Mouse (Mus musculus): ENCODE results near the gene Ttyh2.
A peak's percentile ranks its signal among the peaks of the same experiment; 100 is the strongest.

Ttyh2 gene

DNA sequence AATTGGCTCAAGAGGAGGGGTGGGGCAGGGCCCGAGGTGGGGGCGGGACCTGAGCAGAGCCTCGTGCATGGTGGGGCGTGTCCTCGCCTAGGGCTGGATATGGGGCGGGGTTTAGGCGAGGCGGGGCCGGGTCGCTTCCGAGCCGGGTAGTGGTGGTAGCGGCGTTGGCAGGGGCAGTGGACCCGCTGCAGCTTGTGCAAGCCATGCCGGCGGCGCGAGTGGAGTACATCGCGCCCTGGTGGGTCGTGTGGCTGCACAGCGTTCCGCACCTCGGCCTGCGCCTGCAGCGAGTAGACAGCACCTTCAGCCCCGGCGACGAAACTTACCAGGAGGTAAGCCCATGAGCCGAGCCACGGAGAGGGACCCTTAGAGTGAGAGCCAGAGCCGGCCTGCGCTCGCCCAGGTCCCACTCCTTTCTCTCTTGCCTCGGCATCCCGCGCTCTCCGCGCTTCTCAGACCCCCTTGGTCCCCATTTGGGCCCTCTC, at the start of gene Ttyh2:
TSS of gene Ttyh2 (plus strand) at position 91 of the 485 bp plus-strand sequence.
- DNase-seq (ENCODE audit: inconsistent ontology term) = peak; percentile 95

DNA sequence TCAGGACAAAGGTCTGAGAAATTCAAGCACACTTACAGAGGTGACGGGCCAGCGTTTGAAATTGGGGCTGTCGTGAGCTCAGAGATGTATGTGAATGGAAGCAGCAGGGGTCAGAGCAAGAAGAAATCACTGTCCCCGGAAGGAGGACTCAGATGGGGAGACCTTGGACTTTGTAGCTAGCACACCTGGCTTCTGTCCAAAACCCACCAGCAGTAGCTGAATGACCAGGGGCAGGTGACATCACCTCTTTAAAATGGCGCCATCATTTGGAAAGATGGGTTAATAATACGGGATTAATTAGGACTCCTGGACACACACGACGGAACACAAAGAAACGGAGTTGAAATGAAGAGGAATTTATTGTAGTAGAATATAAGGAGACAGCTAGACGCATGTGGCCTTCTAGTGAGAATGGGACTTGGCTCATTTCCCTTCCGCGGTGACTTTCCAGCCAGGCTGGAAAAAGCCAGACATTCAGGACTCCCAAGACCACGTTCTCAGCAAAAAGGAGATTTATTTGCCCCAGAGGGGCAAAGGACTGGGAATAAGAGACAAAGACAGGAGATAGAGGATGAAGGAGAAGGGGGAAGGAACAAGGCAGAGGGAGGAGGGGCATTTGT, 49.0 kb upstream of the Ttyh2 start:
- no peak for DNase-seq (ENCODE audit: inconsistent ontology term)

GRCm38 (mm10) chr11:114627036-114627435, 48.2 kb upstream of the Ttyh2 start:
- no peak for DNase-seq (ENCODE audit: inconsistent ontology term)

- no peak for DNase-seq (ENCODE audit: inconsistent ontology term)
These were observed 47.2 kb upstream of the Ttyh2 start for GRCm38 (mm10) chr11:114628032-114628431.

GRCm38 (mm10) chr11:114630044-114630443, 45.2 kb upstream of the Ttyh2 start:
- DNase-seq (ENCODE audit: inconsistent ontology term) = no peak

DNA sequence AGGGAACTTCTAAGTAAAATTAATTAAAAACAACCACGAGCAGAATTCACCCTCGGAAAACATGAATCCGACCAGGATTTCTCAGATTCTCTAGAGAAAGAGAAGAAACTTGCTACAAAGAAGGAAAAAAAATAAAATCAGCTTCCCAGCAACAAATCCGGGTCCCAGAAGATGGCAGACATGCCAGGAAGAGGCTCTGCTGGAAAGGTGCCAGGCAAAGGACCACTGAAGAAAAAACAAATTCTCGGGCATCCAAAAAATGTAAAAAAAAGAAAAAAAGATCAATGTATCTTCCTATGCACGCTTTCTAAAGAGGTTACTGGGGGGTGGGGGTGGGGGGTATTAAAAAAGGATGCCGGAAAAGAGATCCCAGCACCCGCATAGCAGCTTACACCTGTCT, 43.0 kb upstream of the Ttyh2 start:
- no peak for DNase-seq (ENCODE audit: inconsistent ontology term)

DNA sequence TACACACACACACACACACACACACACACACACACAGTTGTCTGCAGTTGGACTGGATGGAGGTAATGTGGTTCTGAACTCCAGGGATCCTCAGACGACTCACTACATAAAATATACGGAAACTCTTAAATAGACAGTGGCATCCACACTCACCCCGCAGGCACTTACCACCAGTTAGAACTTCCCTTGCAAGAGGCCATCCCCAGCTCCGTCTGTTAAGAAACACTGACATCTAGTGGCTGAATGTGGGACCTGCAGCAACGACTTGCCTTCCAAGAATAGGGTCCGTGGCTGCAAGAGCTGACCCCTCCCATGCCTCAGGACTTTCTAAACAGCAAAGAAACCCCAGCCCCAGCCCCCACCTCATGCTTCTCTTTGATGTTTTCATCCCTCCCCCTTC, 38.9 kb upstream of the Ttyh2 start:
- peak; percentile 85 for DNase-seq (ENCODE audit: inconsistent ontology term)

DNA sequence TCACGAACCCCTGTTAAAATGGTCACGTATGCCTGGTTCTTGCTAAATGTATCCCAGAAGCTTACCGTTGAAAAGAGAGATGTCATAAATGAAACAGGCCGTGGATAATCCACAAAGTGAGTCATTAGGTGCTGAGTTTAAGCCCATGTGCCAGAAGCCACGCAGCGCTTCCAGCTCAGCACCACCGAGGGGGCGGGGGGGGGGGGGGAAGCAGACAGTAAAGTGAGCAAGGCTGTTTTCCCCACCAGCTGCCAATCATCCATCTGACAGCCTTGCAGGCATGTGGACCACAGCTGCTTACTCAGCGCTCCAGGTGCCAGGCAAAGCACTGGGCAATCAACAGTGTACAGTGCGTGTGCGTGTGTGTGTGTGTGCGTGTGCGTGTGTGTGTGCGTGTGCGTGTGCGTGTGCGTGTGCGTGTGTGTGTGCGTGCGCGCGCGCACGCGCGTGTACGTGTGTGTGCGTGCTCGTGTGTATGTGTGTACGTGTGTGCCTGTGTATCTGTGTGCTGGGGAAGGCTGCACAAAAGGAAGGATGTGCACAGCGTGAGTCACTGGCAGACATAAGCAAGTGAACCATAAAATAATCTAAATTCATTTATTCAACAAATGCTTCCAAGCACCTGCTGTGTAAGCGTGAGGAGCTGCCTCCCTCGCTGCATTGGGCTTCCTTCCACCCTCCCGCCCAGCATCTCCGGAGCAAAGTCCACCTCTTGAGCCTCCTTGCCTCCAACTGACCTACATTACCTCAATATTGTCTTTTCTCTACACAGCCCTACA, 38.3 kb upstream of the Ttyh2 start:
- DNase-seq (ENCODE audit: inconsistent ontology term) = peak; percentile 82

GRCm38 (mm10) chr11:114638647-114639290, 36.5 kb upstream of the Ttyh2 start:
- no peak for DNase-seq (ENCODE audit: inconsistent ontology term)

DNA sequence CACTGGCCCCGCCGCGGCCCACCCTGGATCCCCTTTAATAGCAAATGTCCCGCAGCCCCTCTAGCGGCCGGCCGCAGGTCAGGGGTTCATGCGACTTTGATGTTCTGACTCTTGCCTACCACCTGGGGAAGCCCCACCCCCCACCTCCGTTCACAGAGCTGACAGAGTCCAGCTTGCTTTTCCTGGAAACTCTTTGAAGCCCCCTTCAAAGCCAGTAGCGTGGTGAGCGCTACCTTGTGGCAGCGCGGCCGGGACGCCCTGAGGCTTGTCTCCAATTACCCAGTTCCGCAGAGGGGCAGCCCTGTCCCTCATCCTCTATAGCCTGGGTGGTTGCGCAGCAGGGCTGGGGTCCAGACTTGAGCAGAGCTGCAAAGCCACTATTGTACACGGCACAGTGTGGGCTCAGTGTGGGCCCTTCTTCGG, 35.5 kb upstream of the Ttyh2 start:
- DNase-seq (ENCODE audit: inconsistent ontology term) = no peak

DNA sequence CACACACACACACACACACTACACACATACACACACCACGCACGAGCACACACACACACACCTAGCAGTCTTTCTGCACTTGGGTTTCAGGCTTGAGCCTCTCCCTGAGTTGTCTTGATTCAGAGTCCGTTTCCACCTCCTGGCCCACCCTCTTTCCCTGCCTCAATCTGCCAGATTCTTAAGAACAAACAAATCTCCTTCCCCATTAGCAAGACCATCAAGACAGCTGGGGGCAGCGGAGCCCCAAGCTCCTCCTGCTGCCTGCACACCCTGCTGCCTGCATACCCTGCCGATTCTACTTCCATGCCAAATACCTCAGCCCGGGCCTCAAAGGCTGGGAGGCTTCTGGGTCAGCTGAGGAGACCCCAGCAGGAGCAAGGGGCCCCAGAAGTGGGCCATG, 34.6 kb upstream of the Ttyh2 start:
- no peak for DNase-seq (ENCODE audit: inconsistent ontology term)

GRCm38 (mm10) chr11:114641136-114641535, 34.1 kb upstream of the Ttyh2 start:
- DNase-seq (ENCODE audit: inconsistent ontology term) = no peak

DNA sequence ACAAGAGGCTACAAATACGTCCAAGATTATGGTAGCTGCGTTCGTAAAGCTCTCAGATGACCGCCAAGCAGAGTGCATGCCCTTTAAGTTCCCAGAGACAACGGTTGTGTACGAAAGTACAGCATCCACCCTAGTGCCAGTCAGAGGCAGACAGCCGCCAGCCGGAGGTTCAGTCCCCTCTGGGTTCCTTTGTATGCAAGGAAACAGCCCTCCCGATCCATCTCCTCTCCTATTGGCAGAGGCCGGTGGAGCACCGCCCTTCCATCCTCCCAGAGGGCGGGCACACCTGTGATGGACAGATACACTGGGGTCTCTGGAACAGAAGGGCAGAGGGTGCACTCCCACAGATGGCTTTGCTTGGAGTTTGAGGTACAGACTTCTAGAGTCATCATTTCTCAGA, 33.0 kb upstream of the Ttyh2 start:
- DNase-seq (ENCODE audit: inconsistent ontology term) = no peak

- peak; percentile 71 for DNase-seq (ENCODE audit: inconsistent ontology term)
These were observed 32.3 kb upstream of the Ttyh2 start for GRCm38 (mm10) chr11:114642926-114643325.

DNA sequence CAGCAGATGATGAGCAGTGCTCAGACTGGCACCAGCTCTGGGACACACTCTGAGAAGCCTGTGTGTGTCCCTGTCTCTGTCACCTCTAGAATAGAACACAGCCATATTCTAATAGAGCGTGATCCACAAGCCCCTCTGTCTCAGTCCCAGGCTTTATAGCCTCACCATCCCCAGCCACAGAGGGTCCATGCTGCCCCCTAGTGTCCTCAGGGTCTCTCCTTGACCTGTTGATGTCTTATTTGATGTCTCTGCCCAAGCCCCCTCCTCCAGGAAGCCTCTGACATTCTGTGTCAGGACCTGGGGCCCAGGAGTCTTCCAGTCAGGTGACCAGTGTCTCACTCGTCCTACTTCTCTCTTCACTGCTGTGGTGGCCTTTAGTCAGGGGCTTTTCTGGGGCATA, 31.1 kb upstream of the Ttyh2 start:
- no peak for DNase-seq (ENCODE audit: inconsistent ontology term)

DNA sequence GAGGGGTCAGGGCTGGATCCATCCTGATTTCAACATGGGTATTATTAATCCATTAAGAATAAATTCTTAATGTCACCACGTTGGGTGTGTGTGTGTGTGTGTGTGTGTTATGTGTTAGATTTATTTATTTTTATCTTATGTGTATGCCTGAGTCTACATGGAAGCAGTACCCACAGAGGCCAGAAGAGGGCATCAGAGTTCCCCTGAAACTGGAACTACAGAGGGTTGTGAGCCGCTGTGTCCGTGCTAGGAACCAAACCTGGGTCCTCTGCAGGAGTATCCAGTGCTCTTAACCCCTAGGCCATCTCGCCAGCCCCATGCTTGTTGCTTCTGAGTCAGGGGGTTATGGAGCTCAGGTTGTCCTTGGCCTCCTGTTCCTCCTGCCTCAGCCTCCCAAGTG, 25.7 kb upstream of the Ttyh2 start:
- DNase-seq (ENCODE audit: inconsistent ontology term) = no peak

DNA sequence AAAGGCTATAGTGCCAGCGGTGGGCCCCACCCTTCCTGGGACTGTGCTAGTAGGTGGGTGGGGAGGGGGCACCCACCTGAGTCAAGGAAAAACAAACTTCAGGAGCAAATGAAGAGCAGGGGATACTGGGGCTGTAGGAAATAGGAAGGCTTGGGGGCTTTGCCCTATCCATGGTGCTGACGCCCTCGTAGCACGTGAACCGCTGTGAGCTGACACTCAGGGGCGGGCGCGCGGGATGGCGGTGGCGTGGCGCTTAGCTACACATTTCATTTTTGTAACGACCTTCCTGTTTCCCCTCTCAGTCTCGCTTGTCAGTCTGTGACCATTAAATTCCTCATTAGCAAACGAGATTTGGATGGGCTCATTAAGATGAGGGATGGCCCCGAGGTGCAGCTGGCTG, 22.7 kb upstream of the Ttyh2 start:
- DNase-seq (ENCODE audit: inconsistent ontology term) = peak; percentile 33

DNA sequence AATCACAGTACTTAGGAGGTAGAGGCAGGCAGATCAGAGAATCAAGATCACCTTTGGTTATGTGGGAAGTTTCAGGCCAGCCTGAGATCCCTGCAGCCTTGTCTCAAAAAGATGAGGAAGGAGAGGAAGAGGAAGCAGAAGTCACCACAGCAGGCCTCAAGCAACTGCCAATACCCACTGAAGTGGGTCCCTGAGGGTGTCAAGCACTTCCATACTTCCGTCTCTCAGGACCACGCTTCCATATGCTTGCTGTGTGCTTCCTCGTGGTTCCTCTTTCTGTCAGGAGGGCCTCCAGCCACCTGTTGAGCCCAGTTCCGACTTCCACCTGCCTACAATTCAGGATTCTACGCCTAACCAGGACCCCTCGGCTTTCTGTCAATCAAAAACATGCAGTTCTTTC, 21.6 kb upstream of the Ttyh2 start:
- no peak for DNase-seq (ENCODE audit: inconsistent ontology term)

GRCm38 (mm10) chr11:114654552-114654951, 20.7 kb upstream of the Ttyh2 start:
- DNase-seq (ENCODE audit: inconsistent ontology term) = no peak

GRCm38 (mm10) chr11:114655350-114656008, 19.8 kb upstream of the Ttyh2 start:
- no peak for DNase-seq (ENCODE audit: inconsistent ontology term)

- no peak for DNase-seq (ENCODE audit: inconsistent ontology term)
These were observed 18.1 kb upstream of the Ttyh2 start for GRCm38 (mm10) chr11:114656994-114657644.

DNA sequence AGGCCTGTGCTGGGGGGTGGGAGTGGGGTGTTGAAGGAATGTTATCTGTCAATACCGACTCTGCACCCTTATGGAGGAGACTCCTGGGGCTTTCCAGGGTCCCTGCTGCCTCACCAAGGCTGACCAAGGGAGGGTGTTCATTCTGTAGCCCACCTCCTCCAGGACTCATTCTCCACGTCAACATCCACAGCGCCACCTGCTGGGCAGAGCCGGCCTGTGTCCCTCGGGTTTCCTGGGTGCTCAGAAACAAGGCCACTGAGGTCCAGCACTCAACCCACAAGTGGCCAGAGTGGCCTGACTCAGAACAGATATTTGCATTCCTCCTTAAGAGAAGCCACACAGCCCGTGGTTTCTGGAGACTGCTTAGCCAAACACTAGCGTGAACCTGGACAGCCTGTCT, 17.5 kb upstream of the Ttyh2 start:
- peak; percentile 41 for DNase-seq (ENCODE audit: inconsistent ontology term)
